Comparison of ENCODE assay signal across 13 mouse cellular contexts in the genomic region with DNA sequence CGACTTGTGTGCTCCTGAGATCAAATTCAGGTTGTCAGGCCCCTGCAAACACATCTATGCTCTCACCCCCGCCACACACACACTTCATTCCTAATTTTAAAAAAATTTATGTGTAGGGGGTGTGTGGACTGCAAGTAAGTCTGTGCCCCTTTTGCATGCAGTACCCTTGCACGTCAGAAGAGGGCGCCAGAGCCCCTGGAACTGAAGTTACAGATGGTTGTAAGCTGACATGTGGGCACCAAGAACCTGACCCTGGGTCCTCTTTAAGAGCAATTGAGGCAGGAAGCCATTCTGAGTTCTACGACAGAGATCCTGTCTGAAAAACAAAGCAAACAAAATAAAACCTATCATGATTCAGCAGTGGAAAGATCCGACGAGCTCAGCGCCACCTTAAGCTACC. TPM values are rescaled to one million over a fixed set of nuclear protein-coding genes. Genes with fewer than 3 reads are reported as not detected.
A peak's percentile ranks its signal among the peaks of the same experiment; 100 is the strongest.
DNase-seq lines count a peak whose midpoint lies in the region; ATAC-seq and TF ChIP-seq lines count a peak whose summit lies in the region.
"Had no signal": no experiment of that assay in that cellular context is flagged by ENCODE, and none has a peak within 500 bp of the region (broad histone marks: within the 10 kb centered on the region; RNA-seq: fewer than 3 reads in every experiment).

No protein-coding gene starts in this region.

- no peaks in the 10 kb centered on the region for H3K27me3 ChIP-seq in heart, postnatal 0 days (ENCODE audit: control insufficient read depth, insufficient read depth, low read length)
- H3K27me3 ChIP-seq: embryonic facial prominence, embryonic 13.5 days; hindbrain, embryonic 15.5 days had no signal

- no peaks in the 10 kb centered on the region for H3K4me1 ChIP-seq in heart, postnatal 0 days (ENCODE audit: control insufficient read depth, insufficient read depth)
- H3K4me1 ChIP-seq: embryonic facial prominence, embryonic 13.5 days; hindbrain, embryonic 15.5 days; limb, embryonic 13.5 days had no signal

- 0 out of 2 replicates have a peak, but pooled peaks cover 3% of the 10 kb centered on the region for H3K36me3 ChIP-seq in heart, postnatal 0 days (replicated peaks; ENCODE audit: control insufficient read depth, insufficient read depth, low read length)

- H3K4me2 ChIP-seq in heart, postnatal 0 days (ENCODE audit: low read depth, low read length): no peak overlapping the region
- H3K4me2 ChIP-seq: embryonic facial prominence, embryonic 13.5 days; hindbrain, embryonic 15.5 days; limb, embryonic 13.5 days had no signal

- DNase-seq in heart, postnatal 0 days (ENCODE audit: low spot score): no peak
- no peak for DNase-seq in heart, postnatal 14 days
- peak; percentile 10 to 29 for DNase-seq in spleen, adult 18-20 months
- DNase-seq in spleen, postnatal 36 days (ENCODE audit: low spot score in 2 of 2): no peak
- DNase-seq in brain, embryonic 14.5 days (ENCODE audit: low read depth): no peak
- DNase-seq in thymus, postnatal 25 days: peak; percentile 44
- no peak for DNase-seq in adrenal gland, adult (ENCODE audit: inconsistent age in 2 of 2, low spot score in 1 of 2)
- DNase-seq in left cerebral cortex, adult 18-20 months (ENCODE audit: low spot score in 2 of 2): no peak
- DNase-seq: gastrocnemius, postnatal 36 days had no signal

- intact Hi-C loops in heart, postnatal 14 days (cut with DNase I): loop anchor here (5.0 kb wide), 1 partner anchor 86 kb away; no protein-coding TSS in a partner anchor

- peak; percentile 23; the same call in 1 of the 2 replicates for TF ChIP-seq CTCF in heart, postnatal 0 days (IDR thresholded peaks at IDR 0.05; ENCODE audit: low read depth)
- peak; percentile 48; the same call in 1 of the 2 replicates for TF ChIP-seq CTCF in brain, embryonic 14.5 days (IDR thresholded peaks at IDR 0.05; ENCODE audit: borderline replicate concordance, extremely low read depth, insufficient read depth, insufficient read length)

- no peak for TF ChIP-seq POLR2A in brain, embryonic 14.5 days (IDR thresholded peaks at IDR 0.05; ENCODE audit: borderline replicate concordance, extremely low read depth, insufficient read depth, insufficient read length, poor library complexity, severe bottlenecking)

- no peak overlapping the region for H3K27ac ChIP-seq in heart, postnatal 0 days (ENCODE audit: low read depth)
- H3K27ac ChIP-seq: embryonic facial prominence, embryonic 13.5 days; hindbrain, embryonic 15.5 days; limb, embryonic 13.5 days had no signal

- 73% methylated on average over 8 of the region's 8 CpGs for WGBS in heart, postnatal 0 days

- TF ChIP-seq EP300 in heart, postnatal 0 days (IDR thresholded peaks at IDR 0.05; ENCODE audit: low read depth): no peak

- no peak overlapping the region for H3K4me3 ChIP-seq in heart, postnatal 0 days (ENCODE audit: low read depth, low read length)
- H3K4me3 ChIP-seq: embryonic facial prominence, embryonic 13.5 days; hindbrain, embryonic 15.5 days; limb, embryonic 13.5 days had no signal

- no peak overlapping the region for H3K9ac ChIP-seq in heart, postnatal 0 days (replicated peaks; ENCODE audit: low read depth, low read length)
- H3K9ac ChIP-seq: embryonic facial prominence, embryonic 13.5 days; hindbrain, embryonic 15.5 days; limb, embryonic 13.5 days had no signal

- no peak for ATAC-seq in heart, postnatal 0 days (ENCODE audit: insufficient read depth, low read depth)

- H3K9me3 ChIP-seq in heart, postnatal 0 days (replicated peaks; ENCODE audit: control insufficient read depth, low read length): 0 out of 2 replicates have a peak, but pooled peaks cover 3% of the 10 kb centered on the region
- H3K9me3 ChIP-seq: hindbrain, embryonic 15.5 days; limb, embryonic 13.5 days had no signal

RNA-seq across cellular contexts. Expression of a gene that starts 14.6 kb away (rescaled TPM):
- 0.62 and 3.4 TPM in 2 replicates for total RNA-seq in heart, postnatal 0 days (2014; rRNA removed; ENCODE audit: low replicate concordance)
- polyA plus RNA-seq in heart, postnatal 0 days (2015; fragmentation: Nextera tagmentation; extraction: Ambion mirVana): not detected in 2 replicates
- total RNA-seq in heart, postnatal 14 days (2021): not detected
- 0.10 and 0.22 TPM in 2 replicates for polyA plus RNA-seq in brain, embryonic 14.5 days (2012; rRNA removed)
- not detected for total RNA-seq in left cerebral cortex, adult 18-20 months (2021)
- total RNA-seq: adrenal gland, adult 18-20 months; gastrocnemius, postnatal 36 days had no signal
- polyA plus RNA-seq: embryonic facial prominence, embryonic 13.5 days had no signal

RNA-seq across cellular contexts. Expression of a gene that starts 33.0 kb away (rescaled TPM):
- 7.5 and 18.3 TPM in 2 replicates for total RNA-seq in heart, postnatal 0 days (2014; rRNA removed; ENCODE audit: low replicate concordance)
- polyA plus RNA-seq in heart, postnatal 0 days (2015; fragmentation: Nextera tagmentation; extraction: Ambion mirVana): 11.9 and 12.0 TPM in 2 replicates
- 1 to 10 TPM; 6.9 to 8.2 TPM for total RNA-seq in heart, postnatal 14 days (2021)
- 25.6 and 25.9 TPM in 2 replicates for polyA plus RNA-seq in brain, embryonic 14.5 days (2012; rRNA removed)
- 10 to 100 TPM; 21.0 to 23.3 TPM for total RNA-seq in left cerebral cortex, adult 18-20 months (2021)

RNA-seq across cellular contexts. Expression of a gene that starts 46.1 kb away (rescaled TPM):
- total RNA-seq in heart, postnatal 0 days (2014; rRNA removed; ENCODE audit: low replicate concordance): 2.7 and 4.3 TPM in 2 replicates
- 1.3 and 1.5 TPM in 2 replicates for polyA plus RNA-seq in heart, postnatal 0 days (2015; fragmentation: Nextera tagmentation; extraction: Ambion mirVana)
- 10 to 100 TPM; 11.7 to 12.4 TPM for total RNA-seq in heart, postnatal 14 days (2021)
- 0.58 and 0.68 TPM in 2 replicates for polyA plus RNA-seq in brain, embryonic 14.5 days (2012; rRNA removed)
- 1 to 10 TPM; 9.1 to 9.3 TPM for total RNA-seq in left cerebral cortex, adult 18-20 months (2021)

Comparison
In these comparisons a context has a peak if more than half of its experiments do, and no peak if none do; other contexts are left out.
1. DNase-seq: peak in spleen, adult 18-20 months (2 of 2) and thymus, postnatal 25 days (single experiment); none in heart, postnatal 0 days (single experiment), heart, postnatal 14 days (0 of 2), spleen, postnatal 36 days (0 of 2), brain, embryonic 14.5 days (single experiment), adrenal gland, adult (0 of 2) and left cerebral cortex, adult 18-20 months (0 of 2).